Mouse (Mus musculus) lung, adult 2 months (tissue): Measurements from ENCODE around the gene Flrt1.

Source experiments
- CTCF ChIP-seq: fragments of 200-500 bp; IDR thresholded peaks from 2 replicates; pipeline ENCODE4 v1.5.1; 2011; ENCODE audit warnings: mild to moderate bottlenecking, low read length, control low read depth; ENCODE audit not compliant: insufficient read depth
- POLR2A ChIP-seq: fragments of 200-500 bp; IDR thresholded peaks from 2 replicates; pipeline ENCODE4 v1.6.1; 2011; ENCODE audit warnings: low read depth, mild to moderate bottlenecking, control low read depth, low read length, borderline replicate concordance; ENCODE audit errors: extremely low read depth

DNA sequence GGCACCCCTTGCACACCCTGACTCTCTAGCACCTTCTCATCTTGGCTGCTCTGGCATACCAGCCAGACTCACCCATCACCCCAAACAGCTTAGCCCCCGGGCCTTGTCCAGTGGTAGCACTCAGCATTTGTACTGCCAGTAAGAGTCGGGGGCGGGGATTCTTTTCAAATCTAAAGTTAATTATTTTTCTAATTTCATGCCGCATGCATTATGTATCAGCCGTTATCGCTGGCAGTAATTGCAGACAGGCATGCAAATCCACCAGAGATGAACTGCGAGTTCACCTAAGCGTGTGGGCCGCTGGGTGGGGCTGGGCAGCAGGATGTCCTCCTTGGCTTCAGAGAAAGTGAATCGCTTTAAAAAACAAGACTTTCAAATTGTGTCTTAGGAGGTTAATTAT, 3.5 kb downstream of the Flrt1 start:
- TF ChIP-seq CTCF (no peak), POLR2A (no peak)
